Mouse (Mus musculus) heart, embryonic 11.5 days (tissue): ENCODE measurements at regions not wholly inside any gene's neighbourhood (a gene's known extent, or its start where the extent isn't known, plus 50 kb on each side); places are given as distances from the start of the nearest gene placed in this dataset.
"Not testable (repeated sequence)": the region's sequence is repeated elsewhere in the genome, so short reads cannot be mapped to it uniquely, and the experiment has no call there.

Experiments
- ATAC-seq: fragments of 200-750 bp; cut with Nextera tagmentation; replicated peaks from 2 replicates; pipeline ENCODE4 v1.8.0; 2017; ENCODE audit warnings: moderate library complexity; ENCODE audit not compliant: insufficient number of reproducible peaks, low FRiP score, low TSS enrichment
- H3K27ac ChIP-seq: fragments of 300-500 bp; sonication (generic); 2 replicates; pipeline ENCODE4 v1.5.1; 2014; ENCODE audit warnings: mild to moderate bottlenecking, low read depth, low read length
- H3K27me3 ChIP-seq: fragments of 300-500 bp; sonication (generic); 2 replicates; pipeline ENCODE4 v1.6.1; 2014; ENCODE audit warnings: mild to moderate bottlenecking, low read length, mixed read lengths; ENCODE audit not compliant: control insufficient read depth, insufficient read depth
- H3K36me3 ChIP-seq: fragments of 300-500 bp; sonication (generic); 2 replicates; pipeline ENCODE4 v1.6.1; 2014; ENCODE audit warnings: mild to moderate bottlenecking, low read length, moderate library complexity, mixed read lengths; ENCODE audit not compliant: control insufficient read depth, insufficient read depth
- H3K4me1 ChIP-seq: fragments of 300-500 bp; sonication (generic); 2 replicates; pipeline ENCODE4 v1.6.1; 2014; ENCODE audit warnings: low read length; ENCODE audit not compliant: control insufficient read depth, insufficient read depth
- H3K4me2 ChIP-seq: fragments of 300-500 bp; sonication (generic); 2 replicates; pipeline ENCODE4 v1.6.1; 2014; ENCODE audit warnings: mild to moderate bottlenecking, moderate library complexity
- H3K4me3 ChIP-seq: fragments of 300-500 bp; sonication (generic); 2 replicates; pipeline ENCODE4 v1.5.1; 2014; ENCODE audit warnings: low read depth, low read length
- H3K9ac ChIP-seq: fragments of 300-500 bp; sonication (generic); 2 replicates; pipeline ENCODE4 v1.6.1; 2014; ENCODE audit warnings: mild to moderate bottlenecking, low read depth, low read length, moderate library complexity
- H3K9me3 ChIP-seq: fragments of 300-500 bp; sonication (generic); replicated peaks from 2 replicates; pipeline ENCODE4 v1.6.1; 2016; ENCODE audit warnings: low read length; ENCODE audit not compliant: control insufficient read depth
- WGBS: fragments of 180-500 bp; shearing (Covaris S2); extraction: QIAGEN DNeasy Blood & Tissue Kit; methylation state at CpG from one replicate; pipeline ENCODE4 v1.1.7; 2014; ENCODE audit not compliant: insufficient replicate concordance; 5-methylcytosine and 5-hydroxymethylcytosine counted together

GRCm38 (mm10) chr8:88064414-88065110 lies 54.0 kb upstream of the Cnep1r1 start:
- H3K4me2 ChIP-seq = no peak overlapping the region
- H3K4me3 ChIP-seq = no peak overlapping the region
- H3K9me3 ChIP-seq = no peaks in the 10 kb centered on the region
- no peak overlapping the region for H3K27ac ChIP-seq
- H3K36me3 ChIP-seq = no peaks in the 10 kb centered on the region
- WGBS = 85% methylated on average over 13 of the region's 13 CpGs
- no peak overlapping the region for H3K9ac ChIP-seq
- no peaks in the 10 kb centered on the region for H3K4me1 ChIP-seq
- no peak for ATAC-seq
- H3K27me3 ChIP-seq = no peaks in the 10 kb centered on the region

DNA sequence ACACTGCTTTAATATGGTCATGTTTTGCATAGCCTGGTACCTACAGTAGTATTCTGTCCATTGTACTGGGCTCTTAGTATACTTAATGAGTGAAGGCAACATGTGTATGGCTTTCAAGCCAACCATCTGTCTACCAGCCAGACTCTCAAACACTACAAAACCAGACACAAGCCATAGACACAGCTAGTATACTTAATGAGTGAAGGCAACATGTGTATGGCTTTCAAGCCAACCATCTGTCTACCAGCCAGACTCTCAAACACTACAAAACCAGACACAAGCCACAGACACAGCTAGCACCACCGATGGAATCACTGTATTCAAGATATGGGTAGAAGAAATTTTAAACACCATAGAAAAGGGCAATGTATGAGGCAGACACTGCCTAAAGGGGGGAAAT lies 59.5 kb upstream of the Cnep1r1 start:
- H3K9me3 ChIP-seq, ATAC-seq, H3K36me3 ChIP-seq, H3K9ac ChIP-seq, H3K27me3 ChIP-seq, H3K4me3 ChIP-seq, H3K27ac ChIP-seq, H3K4me2 ChIP-seq, H3K4me1 ChIP-seq: not testable (repeated sequence)
- 85% methylated on average over 1 of the region's 1 CpGs for WGBS

GRCm38 (mm10) chr8:88057686-88058234 lies 60.8 kb upstream of the Cnep1r1 start:
- Histone ChIP-seq H3K9me3 (no peaks in the 10 kb centered on the region), H3K27ac (no peak overlapping the region), H3K36me3 (no peaks in the 10 kb centered on the region), H3K4me2 (no peak overlapping the region), H3K4me1 (no peaks in the 10 kb centered on the region), H3K27me3 (no peaks in the 10 kb centered on the region), H3K9ac (no peak overlapping the region), H3K4me3 (no peak overlapping the region)
- ATAC-seq = no peak
- 86% methylated on average over 7 of the region's 7 CpGs for WGBS

DNA sequence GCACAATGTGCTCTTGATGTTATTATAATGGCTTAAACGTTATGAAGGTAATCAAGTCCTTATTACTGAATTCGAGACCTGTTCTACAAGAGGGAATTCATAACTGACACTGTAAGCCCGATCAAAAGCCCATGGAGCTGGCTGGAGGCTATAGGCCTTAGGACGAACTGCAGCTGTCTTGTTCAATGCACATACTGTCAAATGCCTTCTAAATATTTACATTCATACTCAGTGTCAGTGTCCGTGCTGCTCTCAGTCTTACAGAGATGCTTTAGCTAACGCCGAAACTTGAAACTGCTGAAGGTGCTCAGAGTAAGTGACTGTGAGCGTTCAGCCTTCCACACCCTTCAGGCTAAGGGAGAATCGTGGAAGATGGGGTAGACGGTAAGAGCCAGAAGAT lies 67.9 kb upstream of the Cnep1r1 start:
- WGBS = 71% methylated on average over 10 of the region's 10 CpGs
- Histone ChIP-seq H3K9ac (no peak overlapping the region), H3K9me3 (no peaks in the 10 kb centered on the region), H3K4me1 (no peaks in the 10 kb centered on the region), H3K27me3 (no peaks in the 10 kb centered on the region), H3K36me3 (no peaks in the 10 kb centered on the region), H3K4me3 (no peak overlapping the region), H3K27ac (no peak overlapping the region), H3K4me2 (no peak overlapping the region)
- ATAC-seq = no peak

GRCm38 (mm10) chr8:88049091-88049490 lies 69.5 kb upstream of the Cnep1r1 start:
- ATAC-seq = no peak
- Histone ChIP-seq H3K9ac (no peak overlapping the region), H3K4me2 (no peak overlapping the region), H3K4me3 (no peak overlapping the region), H3K27me3 (no peaks in the 10 kb centered on the region), H3K27ac (no peak overlapping the region), H3K9me3 (no peaks in the 10 kb centered on the region), H3K36me3 (no peaks in the 10 kb centered on the region), H3K4me1 (no peaks in the 10 kb centered on the region)
- 44% methylated on average over 5 of the region's 5 CpGs for WGBS

- Histone ChIP-seq H3K4me3 (no peak overlapping the region), H3K9me3 (no peaks in the 10 kb centered on the region), H3K27me3 (no peaks in the 10 kb centered on the region), H3K36me3 (no peaks in the 10 kb centered on the region), H3K4me1 (no peaks in the 10 kb centered on the region), H3K27ac (no peak overlapping the region), H3K4me2 (no peak overlapping the region), H3K9ac (no peak overlapping the region)
- WGBS = 66% methylated on average over 4 of the region's 4 CpGs
- no peak for ATAC-seq
These were observed 72.6 kb upstream of the Cnep1r1 start for GRCm38 (mm10) chr8:88045995-88046394.

DNA sequence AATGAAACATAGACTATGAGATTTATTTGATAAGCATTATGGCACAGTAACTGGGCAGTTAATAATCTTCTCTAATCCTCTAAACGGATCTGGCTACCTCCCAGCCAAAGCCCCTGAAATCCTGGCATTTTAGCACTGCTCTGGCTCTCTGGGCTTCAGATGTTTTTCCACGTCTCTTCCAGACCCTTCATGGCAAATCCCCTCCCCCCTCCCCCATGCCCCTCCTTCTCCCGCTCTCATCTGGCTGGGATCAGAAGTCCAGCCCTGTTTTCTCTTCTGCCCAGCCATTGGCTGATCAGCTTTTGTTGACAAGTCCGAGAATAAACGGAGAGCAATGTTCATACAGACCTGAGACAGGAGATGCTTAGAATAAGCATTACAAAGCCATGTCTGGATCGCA lies 79.3 kb upstream of the Cnep1r1 start:
- no peaks in the 10 kb centered on the region for H3K36me3 ChIP-seq
- H3K9ac ChIP-seq = no peak overlapping the region
- H3K4me1 ChIP-seq = no peaks in the 10 kb centered on the region
- no peak overlapping the region for H3K27ac ChIP-seq
- H3K4me3 ChIP-seq = no peak overlapping the region
- WGBS = 32% methylated on average over 6 of the region's 6 CpGs
- ATAC-seq = no peak
- no peaks in the 10 kb centered on the region for H3K27me3 ChIP-seq
- no peak overlapping the region for H3K4me2 ChIP-seq
- no peaks in the 10 kb centered on the region for H3K9me3 ChIP-seq

GRCm38 (mm10) chr8:88037994-88038393 lies 78.6 kb upstream of the Zfp423 start:
- 72% methylated on average over 2 of the region's 2 CpGs for WGBS
- Histone ChIP-seq H3K4me1 (no peaks in the 10 kb centered on the region), H3K27me3 (no peaks in the 10 kb centered on the region), H3K9me3 (no peaks in the 10 kb centered on the region), H3K9ac (no peak overlapping the region), H3K4me2 (no peak overlapping the region), H3K36me3 (no peaks in the 10 kb centered on the region), H3K4me3 (no peak overlapping the region), H3K27ac (no peak overlapping the region)
- no peak for ATAC-seq

- no peak for ATAC-seq
- Histone ChIP-seq H3K4me2 (no peak overlapping the region), H3K36me3 (no peaks in the 10 kb centered on the region), H3K9ac (no peak overlapping the region), H3K27ac (no peak overlapping the region), H3K9me3 (no peaks in the 10 kb centered on the region), H3K4me1 (no peaks in the 10 kb centered on the region), H3K27me3 (no peaks in the 10 kb centered on the region), H3K4me3 (no peak overlapping the region)
- WGBS = 68% methylated on average over 6 of the region's 6 CpGs
These were observed 73.7 kb upstream of the Zfp423 start for GRCm38 (mm10) chr8:88033054-88033453.
